Mouse (Mus musculus) megakaryocyte, embryonic 14.5 days (primary cell): ENCODE measurements at regions not wholly inside any gene's neighbourhood (a gene's known extent, or its start where the extent isn't known, plus 50 kb on each side); places are given as distances from the start of the nearest gene placed in this dataset.

ENCODE experiments used
- H3K27me3 ChIP-seq: replicated peaks from 2 replicates; pipeline ENCODE3; 2012; ENCODE audit warnings: inconsistent platforms
- H3K36me3 ChIP-seq: replicated peaks from 2 replicates; pipeline ENCODE3; 2012; ENCODE audit warnings: low read length, inconsistent platforms, mixed read lengths
- H3K4me1 ChIP-seq: 2 replicates; pipeline ENCODE4 v1.6.1; 2012; ENCODE audit warnings: inconsistent platforms
- H3K4me3 ChIP-seq: replicated peaks from 2 replicates; pipeline ENCODE3; 2012; ENCODE audit warnings: moderate library complexity, mild to moderate bottlenecking, inconsistent platforms
- H3K9me3 ChIP-seq: 2 replicates; pipeline ENCODE4 v1.6.1; 2012; ENCODE audit warnings: inconsistent platforms
- FLI1 ChIP-seq: IDR thresholded peaks from 2 replicates; pipeline ENCODE4 v1.6.1; 2012; ENCODE audit warnings: low read length, inconsistent platforms, mixed read lengths
- GATA1 ChIP-seq: IDR thresholded peaks from 3 replicates; pipeline ENCODE4 v1.6.1; 2012; ENCODE audit warnings: mixed read lengths, low read length, inconsistent platforms, borderline replicate concordance

- no peaks in the 10 kb centered on the region for H3K36me3 ChIP-seq
- H3K27me3 ChIP-seq, result peaks cover 63% of the 10 kb centered on the region
- no peak for TF ChIP-seq GATA1
- TF ChIP-seq FLI1, result no peak
- no peaks in the 10 kb centered on the region for H3K9me3 ChIP-seq
- H3K4me1 ChIP-seq, result peaks cover 25% of the 10 kb centered on the region
- peak overlapping the region; percentile 48 for H3K4me3 ChIP-seq
Measured at GRCm38 (mm10) chr1:34678734-34679068, 99.2 kb downstream of the Amer3 start.

- Histone ChIP-seq H3K9me3 (peaks cover 11% of the 10 kb centered on the region), H3K36me3 (no peaks in the 10 kb centered on the region), H3K4me1 (peaks cover 5% of the 10 kb centered on the region), H3K4me3 (no peak overlapping the region), H3K27me3 (peaks cover 4% of the 10 kb centered on the region)
- TF ChIP-seq FLI1, result no peak
- TF ChIP-seq GATA1, result no peak
Measured at GRCm38 (mm10) chr1:34686539-34686938, 107.1 kb downstream of the Amer3 start.

- no peaks in the 10 kb centered on the region for H3K4me1 ChIP-seq
- H3K36me3 ChIP-seq, result no peaks in the 10 kb centered on the region
- TF ChIP-seq GATA1 (no peak), FLI1 (no peak)
- no peaks in the 10 kb centered on the region for H3K27me3 ChIP-seq
- H3K4me3 ChIP-seq, result no peak overlapping the region
- 0 out of 2 replicates have a peak, but pooled peaks cover 2% of the 10 kb centered on the region for H3K9me3 ChIP-seq
Measured at GRCm38 (mm10) chr1:34696533-34696932, 117.1 kb downstream of the Amer3 start.

- Histone ChIP-seq H3K9me3 (no peaks in the 10 kb centered on the region), H3K4me3 (no peak overlapping the region), H3K36me3 (no peaks in the 10 kb centered on the region), H3K4me1 (no peaks in the 10 kb centered on the region), H3K27me3 (no peaks in the 10 kb centered on the region)
- TF ChIP-seq FLI1 (no peak), GATA1 (no peak)
Measured at GRCm38 (mm10) chr1:34700237-34701030, 121.0 kb downstream of the Amer3 start.

GRCm38 (mm10) chr1:34701436-34701835 lies 122.0 kb downstream of the Amer3 start:
- no peak overlapping the region for H3K4me3 ChIP-seq
- H3K9me3 ChIP-seq, result no peaks in the 10 kb centered on the region
- no peaks in the 10 kb centered on the region for H3K4me1 ChIP-seq
- no peaks in the 10 kb centered on the region for H3K27me3 ChIP-seq
- no peaks in the 10 kb centered on the region for H3K36me3 ChIP-seq
- TF ChIP-seq FLI1 (no peak), GATA1 (no peak)

- H3K36me3 ChIP-seq, result no peaks in the 10 kb centered on the region
- TF ChIP-seq GATA1, result no peak
- no peak for TF ChIP-seq FLI1
- H3K27me3 ChIP-seq, result peaks cover 4% of the 10 kb centered on the region
- H3K4me1 ChIP-seq, result no peaks in the 10 kb centered on the region
- H3K9me3 ChIP-seq, result no peaks in the 10 kb centered on the region
- H3K4me3 ChIP-seq, result no peak overlapping the region
Measured at GRCm38 (mm10) chr1:34709089-34709488, 129.6 kb downstream of the Amer3 start.

- H3K4me3 ChIP-seq, result no peak overlapping the region
- TF ChIP-seq FLI1 (no peak), GATA1 (no peak)
- H3K27me3 ChIP-seq, result peaks cover 6% of the 10 kb centered on the region
- H3K9me3 ChIP-seq, result no peaks in the 10 kb centered on the region
- H3K4me1 ChIP-seq, result no peaks in the 10 kb centered on the region
- no peaks in the 10 kb centered on the region for H3K36me3 ChIP-seq
Measured at GRCm38 (mm10) chr1:34722674-34723073, 120.2 kb downstream of the Fam168b start.

- Histone ChIP-seq H3K27me3 (no peaks in the 10 kb centered on the region), H3K9me3 (no peaks in the 10 kb centered on the region), H3K36me3 (no peaks in the 10 kb centered on the region), H3K4me1 (no peaks in the 10 kb centered on the region), H3K4me3 (no peak overlapping the region)
- TF ChIP-seq GATA1 (no peak), FLI1 (no peak)
Measured at GRCm38 (mm10) chr1:34732156-34732555, 110.7 kb downstream of the Fam168b start.

GRCm38 (mm10) chr1:34733026-34733913 lies 109.6 kb downstream of the Fam168b start:
- Histone ChIP-seq H3K27me3 (no peaks in the 10 kb centered on the region), H3K4me1 (no peaks in the 10 kb centered on the region; the same call in 1 of the 2 replicates), H3K36me3 (no peaks in the 10 kb centered on the region), H3K4me3 (no peak overlapping the region), H3K9me3 (no peaks in the 10 kb centered on the region)
- TF ChIP-seq FLI1 (no peak), GATA1 (no peak)

GRCm38 (mm10) chr1:34738386-34739067 lies 104.3 kb downstream of the Fam168b start:
- Histone ChIP-seq H3K4me3 (no peak overlapping the region), H3K27me3 (peaks cover 2% of the 10 kb centered on the region), H3K9me3 (0 out of 2 replicates have a peak, but pooled peaks cover 6% of the 10 kb centered on the region), H3K36me3 (no peaks in the 10 kb centered on the region), H3K4me1 (peaks cover 5% of the 10 kb centered on the region; the same call in 1 of the 2 replicates)
- TF ChIP-seq FLI1 (no peak), GATA1 (no peak)
